Mouse (Mus musculus) kidney, postnatal 14 days (tissue): ENCODE measurements at regions not wholly inside any gene's neighbourhood (a gene's known extent, or its start where the extent isn't known, plus 50 kb on each side); places are given as distances from the start of the nearest gene placed in this dataset.

Experiments used
- DNase-seq: peaks from one replicate; pipeline ENCODE4 v3.0.0; 2022; ENCODE audit warnings: mixed read lengths

DNA sequence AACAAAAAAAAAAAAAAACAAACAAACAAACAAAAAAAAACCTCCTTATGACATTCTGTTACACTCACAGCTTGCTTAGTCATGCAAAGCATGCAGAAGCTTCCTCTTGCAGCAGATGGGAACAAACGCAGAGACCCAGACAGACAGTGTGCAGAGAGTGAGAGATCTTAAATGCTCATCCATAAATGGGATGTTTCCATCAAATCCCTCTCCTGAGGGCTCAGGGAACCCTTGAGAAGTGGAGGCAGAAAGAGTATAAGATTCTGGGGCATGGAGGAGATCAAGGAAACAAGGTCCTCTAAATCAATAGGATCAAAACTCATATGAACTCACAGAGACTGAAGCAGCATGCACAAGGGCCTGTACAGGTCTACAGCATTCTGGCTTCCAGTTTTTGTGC, 52.5 kb downstream of the Adm start:
- no peak for DNase-seq

DNA sequence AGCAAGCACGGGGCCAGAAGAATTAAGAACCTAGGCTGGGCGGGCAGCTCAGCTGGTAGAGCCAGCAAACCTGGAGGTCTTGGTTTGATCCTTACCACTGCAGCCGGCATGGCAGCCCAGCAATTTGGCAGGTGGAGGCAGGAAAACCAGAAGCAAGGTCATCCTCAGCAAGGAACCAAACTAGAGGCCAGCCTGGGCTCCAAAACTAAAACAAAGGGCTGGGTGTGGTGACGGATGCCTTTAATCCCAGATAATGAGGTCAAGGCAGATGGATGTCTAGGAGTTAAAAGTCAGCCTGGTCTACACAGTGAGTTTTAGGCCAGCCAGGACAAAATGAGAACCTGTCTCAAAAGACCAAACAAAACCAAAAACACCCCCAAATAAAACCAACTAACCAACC, 55.5 kb downstream of the Adm start:
- no peak for DNase-seq

DNA sequence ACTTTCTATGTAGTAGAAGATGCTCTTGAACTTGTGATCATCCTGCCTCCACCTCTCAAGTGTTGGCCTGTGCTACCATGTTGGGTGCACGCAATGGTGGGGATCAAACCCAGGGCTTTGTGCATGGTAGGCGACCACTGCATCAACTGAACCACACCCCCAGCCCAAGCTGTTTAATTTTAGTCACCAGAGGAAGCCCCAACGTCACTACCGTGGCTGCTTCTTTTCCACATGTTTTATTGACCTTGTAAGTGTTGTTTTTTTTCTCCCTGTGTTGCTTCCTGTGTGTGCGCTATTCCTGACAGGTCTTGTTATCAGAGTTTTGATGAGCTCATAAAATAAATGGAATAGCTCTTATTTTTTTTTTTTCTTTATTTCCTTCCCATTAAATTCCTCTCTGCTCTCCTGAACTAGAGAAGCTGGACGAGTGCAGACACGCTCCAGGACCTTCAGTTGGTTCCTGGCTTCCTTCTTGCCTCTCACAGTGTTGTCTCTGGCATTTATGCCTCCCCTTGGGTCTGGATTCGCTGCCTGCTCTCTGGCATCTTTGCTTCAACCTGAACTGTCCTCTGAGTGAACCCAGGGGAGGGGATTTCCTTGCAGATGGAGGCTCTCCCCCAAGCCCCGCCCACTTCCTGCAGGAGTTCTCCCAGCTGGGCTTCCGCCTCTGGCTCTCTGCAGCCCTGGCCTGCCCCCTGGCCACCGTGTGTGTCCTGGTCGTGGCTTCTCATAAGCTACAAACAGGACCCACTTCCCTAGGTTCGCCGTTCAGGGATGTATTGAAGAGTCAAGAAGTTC, 61.6 kb downstream of the Adm start:
- peak; percentile 90 for DNase-seq

DNA sequence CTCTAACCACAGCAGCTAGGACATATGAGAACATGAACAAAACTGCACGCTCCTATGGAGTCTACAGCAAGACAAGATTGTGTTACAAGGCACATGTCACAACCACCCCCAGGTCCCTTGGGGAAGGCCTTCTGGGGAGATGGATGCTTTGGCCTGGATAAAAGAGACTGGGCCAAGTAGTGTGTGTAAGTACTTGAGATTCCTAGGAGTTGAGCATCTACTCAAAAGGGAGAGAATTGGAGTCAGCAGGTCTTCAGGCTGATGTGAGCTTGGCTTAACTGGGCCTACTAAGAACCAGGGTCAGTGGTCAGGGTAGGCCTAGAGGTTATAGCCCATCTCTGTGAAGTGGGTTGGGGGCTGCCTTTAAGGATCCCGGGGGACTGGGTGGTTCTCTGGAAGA, 62.8 kb downstream of the Adm start:
- no peak for DNase-seq

DNA sequence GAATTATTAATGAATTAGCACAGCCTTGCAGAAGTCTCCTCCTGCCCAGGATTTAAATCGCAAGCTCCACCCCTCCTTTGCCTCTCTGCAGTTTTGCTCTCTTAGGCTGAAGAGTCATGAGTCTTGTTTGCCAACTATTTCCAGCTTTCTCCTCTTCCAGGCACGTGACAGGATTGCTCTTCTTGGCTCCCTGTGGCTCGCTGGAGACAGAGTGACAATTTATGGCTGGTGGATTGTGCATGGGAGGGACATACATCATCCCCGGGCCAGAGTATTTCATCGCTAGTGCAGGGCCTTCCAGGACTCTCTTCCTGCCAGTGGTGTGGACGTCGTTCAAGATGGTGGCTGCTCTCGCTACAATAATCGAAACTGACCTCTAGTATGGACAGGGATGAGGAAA, 63.4 kb downstream of the Adm start:
- DNase-seq = peak; percentile 65

DNA sequence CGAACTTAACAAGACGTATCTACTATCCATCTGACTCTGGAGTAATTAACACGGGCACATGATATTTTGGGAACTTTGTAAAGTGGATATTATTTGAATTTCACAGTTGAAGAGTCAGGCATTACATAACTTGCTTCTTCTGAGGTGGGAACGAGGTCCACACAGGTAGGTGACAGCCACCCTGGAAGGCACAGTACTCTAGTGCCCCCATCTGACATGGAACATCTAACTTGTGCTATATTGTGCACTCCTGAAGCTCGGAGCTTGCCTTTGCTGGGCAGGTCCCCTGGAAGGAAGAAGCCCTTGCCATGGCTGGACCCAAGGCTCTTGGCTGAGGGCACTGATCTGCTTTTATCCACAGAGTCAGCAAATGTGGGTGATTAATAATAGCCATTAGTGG, 66.8 kb downstream of the Adm start:
- DNase-seq = no peak

DNA sequence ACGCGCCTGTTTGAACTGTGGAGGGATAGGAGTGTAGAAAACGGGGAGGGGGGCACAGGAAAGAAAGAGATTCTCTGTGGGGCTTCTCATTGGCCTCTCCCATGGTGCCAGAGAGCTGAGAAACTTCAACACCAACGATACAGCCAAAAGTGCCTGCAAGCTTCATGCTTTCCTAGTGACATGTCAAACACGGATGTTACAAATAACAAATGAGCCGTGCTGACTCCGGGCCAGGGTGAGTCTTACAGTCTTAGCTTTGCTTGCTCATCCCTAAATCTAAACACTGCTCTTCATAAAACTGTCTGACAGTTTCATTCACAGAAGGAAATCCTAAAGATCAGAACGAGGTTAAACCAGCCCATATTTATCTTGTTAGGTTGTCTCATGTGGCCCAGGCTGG, 68.3 kb downstream of the Adm start:
- DNase-seq = peak; percentile 30

DNA sequence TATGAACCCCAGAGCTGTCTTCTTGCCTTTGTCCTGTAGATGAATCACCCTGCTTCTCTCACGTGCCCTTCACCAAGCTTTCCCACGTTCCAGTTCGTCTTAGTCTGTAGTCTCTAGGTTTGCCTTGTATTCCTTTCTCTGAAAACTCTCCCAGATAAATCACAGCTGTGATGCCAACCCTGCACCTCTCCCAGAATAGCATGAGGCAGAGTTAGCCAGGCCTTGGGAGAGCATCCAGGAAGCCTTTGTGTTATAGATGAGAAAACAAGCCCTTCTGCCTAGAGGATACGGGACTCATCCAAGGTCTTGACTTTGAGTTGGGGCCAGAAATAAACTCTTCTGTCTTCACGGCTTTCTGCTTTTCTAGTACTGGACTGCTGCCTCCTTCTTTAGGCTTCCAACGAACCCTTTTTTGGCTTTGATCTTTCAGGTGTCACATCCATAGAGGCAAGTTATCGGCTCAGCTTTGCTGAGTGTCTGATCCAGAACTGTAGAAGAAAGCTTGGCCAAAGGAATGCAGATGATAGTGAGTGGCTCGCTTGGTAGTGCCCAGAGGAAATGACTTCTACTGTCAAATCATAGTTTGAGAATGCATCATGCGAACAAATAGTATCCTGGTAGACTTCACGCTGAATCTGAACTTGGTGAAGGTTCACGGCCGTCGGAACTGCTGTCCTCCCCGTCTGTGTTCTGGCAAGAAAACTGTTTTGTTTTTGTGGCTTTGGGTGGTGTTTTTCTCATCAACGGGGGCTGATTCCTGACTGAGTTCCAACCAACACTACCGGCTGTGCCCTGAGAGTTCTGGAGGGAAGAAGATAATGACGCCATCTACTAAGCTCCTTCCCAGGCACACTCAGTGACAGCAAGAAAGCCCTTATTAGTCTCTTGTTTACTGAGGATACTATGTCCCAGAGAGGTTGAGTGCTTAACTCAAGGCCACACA, 69.5 kb upstream of the Ampd3 start:
- no peak for DNase-seq

DNA sequence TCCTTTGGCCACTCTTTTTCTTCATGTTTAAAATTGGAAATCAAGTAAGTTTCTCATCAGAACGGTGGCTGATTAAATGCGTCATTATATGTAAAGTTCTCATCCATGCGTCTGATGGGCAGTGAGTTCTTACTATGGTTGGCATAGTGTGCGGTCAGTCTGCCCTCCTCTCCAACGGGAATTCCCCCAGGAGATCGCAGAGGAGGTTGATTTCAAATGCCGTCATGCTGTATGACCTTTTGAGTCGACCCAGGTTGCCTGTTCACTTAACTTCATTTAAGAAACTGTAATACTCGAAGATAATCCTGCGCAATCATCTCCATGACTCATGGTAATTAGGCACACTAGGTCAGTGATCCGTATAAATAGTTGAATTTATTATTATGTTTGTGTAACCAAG, 68.4 kb upstream of the Ampd3 start:
- no peak for DNase-seq

DNA sequence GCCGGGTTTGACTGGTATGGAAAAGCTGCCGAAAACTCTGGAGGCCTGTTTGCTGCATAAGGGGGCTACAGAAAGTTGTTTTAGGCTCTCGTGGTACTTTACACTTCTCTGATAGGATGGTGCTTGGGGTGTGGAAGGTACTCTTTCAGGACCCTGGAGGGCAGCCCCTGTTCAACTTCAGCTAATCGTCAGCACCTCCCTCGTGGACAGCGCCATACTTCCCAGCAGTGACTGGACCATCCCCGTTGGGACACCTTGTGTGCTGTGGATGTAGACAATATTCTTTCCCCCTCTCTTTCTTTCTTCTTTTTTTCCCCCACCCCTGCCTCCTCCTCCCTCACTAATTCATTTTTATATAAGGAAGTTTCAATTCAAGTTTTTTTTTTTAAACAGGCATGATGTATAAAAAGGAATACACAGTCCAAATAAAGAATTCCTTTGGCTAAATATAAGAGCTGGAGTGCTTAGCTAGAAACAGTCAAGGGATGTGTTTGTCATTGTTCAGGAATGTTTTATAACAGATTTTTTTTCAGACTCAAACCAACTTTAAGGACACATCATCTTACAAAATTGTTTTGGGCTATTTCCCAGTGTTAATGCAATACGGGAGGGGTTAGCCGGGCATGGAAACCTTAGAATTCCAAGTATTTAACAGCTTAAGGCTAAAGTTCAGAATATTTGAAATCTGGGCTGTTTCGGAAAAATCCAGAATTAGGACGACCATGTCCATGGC, 66.2 kb upstream of the Ampd3 start:
- peak; percentile 52 for DNase-seq

DNA sequence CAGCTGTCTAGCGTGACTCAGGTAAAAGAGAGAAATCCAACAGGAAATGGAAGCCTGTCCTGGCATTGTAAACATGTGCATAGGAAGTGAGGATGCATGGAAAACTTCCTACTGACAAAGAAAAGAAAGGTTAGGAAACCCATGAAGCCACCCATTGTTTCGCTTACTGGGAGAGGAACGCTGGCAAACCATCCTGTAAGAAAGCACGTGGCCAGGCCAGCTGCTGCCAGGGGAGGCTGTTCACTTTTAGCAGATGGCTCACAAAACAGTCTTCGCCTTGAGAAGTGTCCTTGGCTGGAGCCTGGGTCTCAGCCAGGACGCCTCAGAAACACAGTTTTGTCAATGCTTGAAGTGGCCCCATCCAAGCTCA, 65.6 kb upstream of the Ampd3 start:
- no peak for DNase-seq

DNA sequence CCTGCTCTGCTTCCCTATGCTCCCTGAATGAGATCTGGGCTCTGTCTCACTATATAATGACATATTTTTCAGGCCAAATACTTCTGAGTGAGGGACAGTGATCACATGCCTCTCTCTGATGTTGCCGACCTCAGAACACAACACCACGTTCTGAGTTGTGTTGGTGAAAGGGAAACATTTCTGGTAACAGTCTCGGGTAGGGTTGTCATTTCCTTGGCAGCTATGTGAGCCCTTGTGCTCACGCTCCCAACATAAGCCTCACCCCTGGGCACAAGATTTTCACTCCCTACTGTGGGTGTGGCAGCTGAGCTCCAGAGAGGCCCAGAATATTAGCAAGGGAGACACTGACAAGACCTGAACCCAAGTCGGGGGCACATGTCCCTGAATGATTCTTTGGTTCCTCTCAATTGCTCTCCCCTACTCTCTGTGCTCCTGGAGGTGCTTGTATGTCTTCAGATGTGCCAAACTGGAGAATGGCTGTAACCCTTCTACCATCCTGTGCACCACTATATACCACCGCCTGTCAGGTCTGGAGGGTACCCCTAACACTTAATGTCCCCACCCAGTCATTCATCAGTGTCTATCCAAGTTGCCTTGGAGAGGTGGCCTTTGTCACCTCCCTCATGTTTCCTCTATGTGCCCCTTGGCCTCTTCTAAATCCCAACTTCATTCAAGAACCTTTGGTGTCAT, 62.5 kb upstream of the Ampd3 start:
- no peak for DNase-seq

DNA sequence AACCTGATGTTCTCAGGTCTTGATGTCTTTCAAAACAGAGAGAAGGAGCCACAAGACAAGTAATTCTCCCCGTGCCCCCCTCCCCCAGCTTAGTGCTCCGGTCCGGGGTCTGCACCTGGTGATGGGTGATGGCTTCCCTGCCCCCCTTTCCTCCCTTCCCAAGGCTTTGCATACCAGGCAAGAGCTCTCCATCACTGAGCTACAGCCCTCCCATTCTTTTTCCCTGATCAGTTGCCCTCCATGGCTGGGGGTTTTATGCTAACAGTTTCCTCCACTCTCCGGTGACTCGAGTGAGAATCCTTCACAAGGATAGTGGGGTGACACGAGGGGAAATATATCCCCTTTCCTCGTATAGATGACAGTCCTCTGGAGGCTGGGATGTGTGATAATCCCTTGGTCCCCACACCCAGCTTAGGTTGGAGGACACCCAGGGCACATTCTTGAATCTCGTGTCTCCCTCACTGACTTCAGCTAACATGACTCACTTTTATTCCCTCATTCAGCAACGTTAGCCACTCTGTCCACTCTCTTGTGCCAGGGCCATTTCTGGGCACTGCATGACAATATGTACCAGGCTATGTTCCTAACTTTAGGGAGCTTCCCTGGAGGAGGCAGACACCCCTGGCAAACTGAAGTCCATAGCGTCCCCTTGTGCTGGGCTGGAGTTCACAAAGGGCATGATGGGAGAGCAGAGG, 61.9 kb upstream of the Ampd3 start:
- no peak for DNase-seq

DNA sequence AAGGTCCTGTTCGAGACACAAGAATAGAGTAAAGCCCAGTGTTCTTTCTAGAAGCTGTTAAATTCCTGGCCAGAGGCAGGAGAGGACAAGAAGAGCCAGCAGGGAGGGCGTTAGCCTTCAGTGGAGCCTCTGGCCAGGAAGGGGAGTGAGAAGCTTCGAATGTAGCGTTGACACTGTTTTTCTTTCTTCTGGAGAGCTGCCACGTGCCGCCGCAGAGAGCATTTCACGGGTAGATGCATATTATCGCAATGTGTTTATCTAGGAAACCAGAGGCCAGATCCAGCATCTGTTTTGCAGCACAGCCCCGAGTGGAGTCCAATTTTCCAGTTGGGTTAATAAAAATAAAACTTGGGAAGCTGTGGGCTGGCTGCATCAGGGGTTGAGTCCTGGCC, 61.3 kb upstream of the Ampd3 start:
- peak; percentile 71 for DNase-seq

DNA sequence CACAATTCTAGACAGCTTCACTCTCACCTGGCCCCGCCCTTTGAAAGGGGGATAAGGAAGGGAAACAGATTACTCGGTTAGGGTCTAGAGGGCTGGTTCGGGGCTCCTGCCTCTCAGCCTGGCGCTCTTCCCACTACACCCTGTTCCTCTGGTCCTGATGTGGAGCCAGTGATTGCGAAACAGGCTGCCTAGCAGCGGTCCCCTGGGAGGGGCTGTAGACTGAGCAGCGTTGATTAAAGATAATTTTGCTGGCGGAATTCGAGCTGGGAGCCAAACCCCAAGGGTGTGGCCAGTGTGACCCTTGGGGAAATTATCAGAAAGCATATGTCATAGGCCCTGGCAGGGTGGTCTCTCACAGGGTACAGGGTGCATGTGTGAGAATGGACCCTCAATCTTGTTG, 59.9 kb upstream of the Ampd3 start:
- DNase-seq = peak; percentile 68

DNA sequence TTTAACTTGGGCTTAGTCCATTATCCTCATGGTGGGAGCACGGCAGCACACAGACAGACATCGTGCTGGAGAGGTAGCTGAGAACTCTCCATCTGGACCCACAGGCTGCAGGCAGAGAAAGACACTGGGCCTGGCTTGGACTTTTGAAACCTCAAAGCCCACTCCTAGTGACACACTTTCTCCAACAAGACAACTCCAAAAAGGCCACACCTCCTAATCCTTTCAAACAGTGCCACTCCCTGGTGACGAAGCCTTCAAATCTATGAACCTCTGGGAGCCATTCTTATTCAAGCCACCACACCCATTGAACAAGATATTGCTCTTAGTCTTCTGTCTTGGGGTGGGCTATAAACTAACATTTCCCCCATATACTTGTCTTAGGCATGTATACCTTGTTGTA, 59.2 kb upstream of the Ampd3 start:
- no peak for DNase-seq

DNA sequence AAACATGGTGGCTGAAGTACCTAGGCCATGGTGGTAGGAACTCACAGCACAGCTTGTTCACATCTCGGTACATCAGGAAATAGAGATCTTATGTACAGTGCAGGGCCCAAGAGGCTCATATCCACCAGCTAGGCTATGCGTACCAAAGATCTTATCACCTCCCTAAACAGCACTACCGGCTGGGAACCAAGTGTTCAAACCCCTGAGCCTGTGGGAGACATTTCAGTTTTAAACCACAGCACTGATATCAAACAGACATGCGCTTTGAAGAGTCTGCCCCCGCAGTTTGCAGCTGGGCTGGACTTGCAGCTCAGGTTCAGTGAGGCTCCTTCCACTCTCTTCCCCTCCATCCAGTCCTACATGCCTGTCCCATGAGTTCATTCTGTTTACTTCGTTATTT, 58.4 kb upstream of the Ampd3 start:
- no peak for DNase-seq

DNA sequence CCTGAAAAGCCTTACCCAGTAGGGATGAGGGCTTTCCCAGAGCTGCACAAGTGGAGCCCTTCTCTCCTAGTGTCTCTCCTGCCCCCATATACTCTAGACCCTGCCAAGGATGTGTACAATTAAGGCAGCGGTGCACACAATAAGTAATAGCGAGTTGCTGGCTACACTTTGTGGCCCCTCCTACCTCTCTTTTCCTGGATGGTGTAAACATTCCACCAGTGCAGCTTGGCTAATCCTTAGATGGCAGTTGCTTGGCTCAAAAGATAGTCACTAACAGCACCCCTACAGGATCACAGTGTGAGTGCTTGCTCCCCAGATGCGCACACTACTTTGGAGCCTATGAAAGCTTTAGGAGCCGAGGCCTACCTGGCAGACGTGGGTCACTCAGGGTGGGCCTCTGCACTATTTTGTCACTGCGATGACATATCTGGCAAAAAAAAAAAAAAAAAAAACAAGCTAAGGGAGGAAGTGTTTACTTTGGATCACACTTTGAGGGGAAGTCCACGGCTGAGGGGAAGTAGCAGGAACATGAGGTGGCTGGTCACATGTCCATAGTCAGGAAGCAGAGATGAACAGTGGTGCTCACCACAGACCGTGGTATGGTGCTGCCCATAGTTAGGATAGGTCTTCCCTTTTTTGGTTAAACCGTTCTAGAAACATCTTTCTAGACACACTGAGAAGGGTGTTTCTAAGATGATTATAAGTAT, 57.6 kb upstream of the Ampd3 start:
- no peak for DNase-seq

DNA sequence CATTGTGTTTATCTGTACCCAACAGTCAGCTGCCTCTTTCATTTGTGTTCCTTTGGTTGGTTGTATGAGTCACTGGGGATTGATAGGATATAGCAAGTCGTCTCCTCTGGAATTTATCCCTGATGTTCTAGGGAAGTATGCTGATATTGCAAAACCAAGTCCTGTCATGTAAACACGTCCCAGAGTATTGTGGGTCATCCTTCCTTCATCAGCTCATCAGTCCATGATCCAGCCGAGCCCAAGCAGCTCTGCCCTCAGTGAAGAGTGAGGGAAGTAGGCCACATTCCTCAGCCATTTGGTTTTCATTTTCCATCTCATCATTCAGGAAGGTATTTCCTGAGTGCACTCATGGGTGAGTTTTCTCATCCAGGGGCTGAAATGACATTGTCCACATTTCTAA, 54.3 kb upstream of the Ampd3 start:
- DNase-seq = no peak

DNA sequence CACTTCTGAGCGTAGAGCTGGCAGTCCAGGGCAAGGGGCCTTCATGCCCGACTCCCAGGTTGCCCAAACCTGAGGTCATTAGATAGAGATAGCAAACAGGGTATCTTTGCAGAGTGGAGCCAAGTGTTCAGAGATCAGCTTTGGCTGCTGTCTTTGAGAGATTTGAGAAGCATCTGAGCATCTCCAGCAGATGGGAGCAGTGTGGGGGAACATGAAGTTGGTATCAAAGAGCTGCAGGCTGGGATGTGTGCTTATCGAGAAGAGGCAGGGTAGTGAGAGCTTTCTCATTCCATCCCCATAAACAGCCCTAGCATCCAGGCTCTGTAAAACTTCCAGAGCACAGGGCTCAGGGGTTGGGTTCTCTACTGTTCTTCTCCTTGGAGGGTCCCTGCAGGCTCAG, 52.9 kb upstream of the Ampd3 start:
- DNase-seq = no peak

DNA sequence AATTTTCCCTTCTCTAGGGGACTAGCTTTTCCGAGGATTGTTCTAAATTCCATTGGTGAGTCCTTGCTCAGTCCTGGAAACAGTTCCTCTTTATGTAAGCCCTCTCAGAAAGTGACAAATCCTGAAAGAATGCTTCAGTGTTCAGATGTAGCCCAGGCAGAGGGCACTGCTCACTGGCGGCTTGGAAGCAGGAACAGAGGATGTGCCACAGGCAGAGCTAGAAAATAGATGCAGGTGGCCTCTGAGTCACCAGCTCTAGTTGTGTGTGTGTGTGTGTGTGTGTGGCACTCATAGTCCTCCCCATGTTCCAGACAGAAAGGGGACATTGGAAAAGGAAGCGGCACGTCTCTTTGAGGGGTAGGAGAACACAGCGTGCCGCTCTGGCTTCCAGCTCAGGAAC, 52.5 kb upstream of the Ampd3 start:
- DNase-seq = no peak

DNA sequence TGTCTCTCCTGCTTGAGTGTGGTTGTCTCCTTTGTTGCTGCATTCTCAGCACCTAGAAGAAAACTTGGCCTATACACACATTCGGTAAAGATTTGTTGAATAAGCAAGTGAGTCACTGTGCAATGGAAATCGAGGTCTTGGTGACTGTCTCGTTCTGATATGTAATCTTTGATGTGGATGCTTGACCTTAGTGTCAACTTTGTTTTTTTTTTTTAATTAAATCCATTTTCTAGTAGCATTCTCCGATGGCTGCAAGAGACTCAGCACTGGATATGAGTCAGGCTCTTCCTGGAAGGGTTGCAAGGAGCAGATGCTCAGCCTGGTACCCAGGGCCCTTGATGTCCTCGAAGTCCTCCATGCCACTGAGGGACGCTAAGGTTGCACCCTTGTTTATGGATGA, 50.9 kb upstream of the Ampd3 start:
- no peak for DNase-seq
